Mouse (Mus musculus) gonadal fat pad, adult 2 months (tissue): ENCODE measurements around the gene Zfp143. TPM values are rescaled to one million over a fixed set of nuclear protein-coding genes. Genes with fewer than 3 reads are reported as not detected.
"Not testable (repeated sequence)": the region's sequence is repeated elsewhere in the genome, so short reads cannot be mapped to it uniquely, and the experiment has no call there.

Experiments used
- DNase-seq: peaks from one replicate; pipeline ENCODE4 v3.0.0-alpha.2; 2012; ENCODE audit warnings: low read depth
- polyA plus RNA-seq: library from polyadenylated mRNA; depleted of rRNA; stranded (reverse); fragments of >200 nt; gene quantifications from 2 replicates; pipeline ENCODE4 v1.2.3, GENCODE M21; 2012

The Zfp143 gene
- polyA plus RNA-seq, 1 experiment = 11.8 TPM

DNA sequence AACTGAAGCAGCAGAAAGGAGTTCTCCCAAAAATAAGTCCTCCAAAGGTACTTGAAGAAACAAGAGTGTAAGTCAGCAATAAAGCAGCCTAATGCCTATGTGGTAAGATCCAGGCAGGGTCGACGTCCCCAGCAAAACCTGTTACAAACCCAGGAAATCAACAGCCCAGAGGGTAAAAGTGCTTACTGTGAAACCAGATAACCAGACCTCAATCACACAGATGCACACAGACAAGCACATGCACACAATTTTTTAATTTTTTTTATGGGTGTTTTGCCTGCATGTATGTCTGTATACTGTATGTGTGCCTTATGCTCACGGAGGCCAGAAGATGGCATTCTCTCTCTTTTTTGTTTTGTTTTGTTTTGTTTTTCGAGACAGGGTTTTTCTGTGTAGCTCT, 35.3 kb downstream of the Zfp143 start:
- no peak for DNase-seq

DNA sequence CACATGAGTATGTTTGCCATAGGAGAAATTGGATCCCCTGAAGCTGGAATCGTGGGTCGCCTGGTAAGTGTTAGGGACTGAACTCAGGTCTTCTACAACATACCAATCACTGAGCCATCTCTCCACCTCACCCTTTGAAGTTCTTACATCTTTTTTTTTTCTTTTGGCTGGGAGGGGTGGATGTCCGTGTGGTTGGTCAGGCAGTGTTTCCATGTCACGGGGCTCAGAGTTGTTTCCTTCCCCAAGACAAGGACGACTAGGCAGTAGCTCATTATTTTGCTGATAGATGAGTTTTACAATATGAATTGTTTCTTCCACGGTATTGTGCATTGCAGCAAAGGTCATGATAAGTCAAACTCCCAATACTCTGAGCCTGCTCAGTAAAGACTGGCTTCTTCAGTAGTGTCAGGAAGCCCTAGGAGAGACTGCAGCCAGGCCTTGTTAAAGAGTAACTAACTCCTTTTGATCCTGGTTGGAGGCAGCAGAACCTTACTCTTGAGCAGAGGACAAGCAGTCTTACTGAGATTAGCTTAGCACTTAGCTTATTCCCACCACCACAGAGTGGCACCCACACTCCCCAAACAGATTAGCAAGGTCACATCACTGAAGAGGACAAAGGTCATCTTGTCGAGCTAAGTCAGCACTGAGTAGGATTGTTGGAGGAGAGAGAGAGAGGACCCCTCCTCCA, 36.2 kb downstream of the Zfp143 start:
- no peak for DNase-seq

DNA sequence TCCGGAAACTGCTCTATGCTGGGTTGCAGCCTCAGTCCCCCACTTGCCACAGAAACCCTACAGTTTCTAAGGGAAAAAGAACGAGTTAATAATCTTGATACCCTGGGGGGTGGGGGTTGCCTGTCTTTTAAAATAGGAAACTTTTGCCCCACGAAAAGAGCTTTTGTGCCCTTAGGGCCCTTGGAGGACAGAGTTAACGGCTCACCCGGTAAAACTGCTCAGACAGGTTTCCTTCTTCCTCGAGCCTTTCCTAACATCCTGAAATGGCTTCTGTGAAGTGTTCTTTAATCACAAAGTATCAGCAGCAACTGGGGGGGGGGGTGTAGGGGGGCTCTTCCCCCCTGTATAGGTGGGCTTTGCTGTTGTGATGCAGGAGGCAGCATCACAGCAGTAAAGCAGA, 39.8 kb downstream of the Zfp143 start:
- DNase-seq = no peak

DNA sequence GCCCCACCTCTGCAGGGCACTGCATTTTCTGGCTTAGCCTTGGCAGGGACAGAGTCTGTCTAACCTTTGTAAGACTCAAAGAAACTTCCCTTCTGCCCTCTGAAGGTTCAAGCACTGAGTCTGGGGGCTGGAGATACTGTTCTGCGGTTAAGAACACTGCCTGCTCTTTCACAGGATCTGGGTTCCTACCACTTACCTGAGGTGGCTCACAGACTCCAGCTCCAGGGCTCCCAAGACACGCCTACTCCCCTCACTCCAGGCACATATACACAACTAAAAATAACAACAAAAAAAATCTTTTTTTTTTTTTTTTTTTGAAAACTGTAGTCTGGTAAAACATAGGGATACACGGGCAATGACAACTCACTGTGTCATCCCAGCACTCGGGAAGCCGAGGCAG, 40.2 kb downstream of the Zfp143 start:
- DNase-seq = no peak

DNA sequence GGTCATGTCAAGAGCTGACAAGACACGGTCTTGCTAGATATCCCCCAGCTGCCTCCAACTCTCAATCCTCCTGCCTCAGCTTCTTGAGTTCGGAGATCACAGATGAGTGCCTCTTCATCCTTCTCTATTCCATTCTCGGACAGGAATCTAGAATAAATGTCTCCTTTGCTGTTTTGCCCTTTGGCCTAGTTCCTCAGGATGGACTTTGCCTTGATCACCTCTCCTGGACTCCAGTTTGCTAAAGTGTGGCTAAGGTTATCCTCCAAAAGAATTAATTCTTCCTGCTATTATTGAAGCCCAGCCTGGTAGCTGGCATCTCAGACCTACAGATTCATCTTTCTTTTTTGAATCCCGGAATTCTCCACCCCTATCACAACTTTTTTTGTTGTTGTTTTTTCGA, 44.0 kb downstream of the Zfp143 start:
- no peak for DNase-seq

DNA sequence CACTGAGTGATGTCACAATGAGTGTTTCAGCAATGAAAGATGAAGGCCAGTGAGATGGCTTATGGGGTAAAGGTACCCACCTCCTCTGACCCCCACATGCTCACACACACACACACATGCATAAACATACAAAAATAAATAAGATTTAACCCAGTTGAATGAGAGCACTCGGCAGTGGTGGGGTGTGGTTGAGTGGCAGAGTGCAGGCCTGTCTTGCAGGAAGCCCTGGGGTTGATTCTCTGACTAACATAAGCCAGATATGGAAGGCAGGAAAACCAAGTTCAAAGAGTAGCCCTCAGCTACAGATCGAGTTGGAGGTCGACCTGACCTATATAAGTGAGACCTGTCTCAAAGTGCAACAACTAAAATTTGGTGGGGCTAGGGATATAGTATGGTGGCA, 45.6 kb downstream of the Zfp143 start:
- DNase-seq = no peak

DNA sequence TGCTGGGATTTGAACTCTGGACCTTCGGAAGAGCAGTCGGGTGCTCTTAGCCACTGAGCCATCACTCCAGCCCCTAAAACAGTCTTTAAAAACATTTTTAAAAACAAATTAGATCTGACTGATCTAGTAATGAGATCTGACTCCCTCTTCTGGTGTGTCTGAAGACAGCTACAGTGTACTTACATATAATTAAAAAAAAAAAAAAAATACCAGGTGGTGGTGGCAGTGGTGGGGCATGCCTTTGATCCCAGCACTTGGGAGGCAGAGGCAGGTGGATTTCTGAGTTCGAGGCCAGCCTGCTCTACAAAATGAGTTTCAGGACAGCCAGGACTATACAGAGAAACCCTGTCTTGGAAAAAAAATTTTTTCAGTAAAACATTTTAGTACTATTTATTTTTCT, 47.5 kb downstream of the Zfp143 start:
- not testable (repeated sequence) for DNase-seq

DNA sequence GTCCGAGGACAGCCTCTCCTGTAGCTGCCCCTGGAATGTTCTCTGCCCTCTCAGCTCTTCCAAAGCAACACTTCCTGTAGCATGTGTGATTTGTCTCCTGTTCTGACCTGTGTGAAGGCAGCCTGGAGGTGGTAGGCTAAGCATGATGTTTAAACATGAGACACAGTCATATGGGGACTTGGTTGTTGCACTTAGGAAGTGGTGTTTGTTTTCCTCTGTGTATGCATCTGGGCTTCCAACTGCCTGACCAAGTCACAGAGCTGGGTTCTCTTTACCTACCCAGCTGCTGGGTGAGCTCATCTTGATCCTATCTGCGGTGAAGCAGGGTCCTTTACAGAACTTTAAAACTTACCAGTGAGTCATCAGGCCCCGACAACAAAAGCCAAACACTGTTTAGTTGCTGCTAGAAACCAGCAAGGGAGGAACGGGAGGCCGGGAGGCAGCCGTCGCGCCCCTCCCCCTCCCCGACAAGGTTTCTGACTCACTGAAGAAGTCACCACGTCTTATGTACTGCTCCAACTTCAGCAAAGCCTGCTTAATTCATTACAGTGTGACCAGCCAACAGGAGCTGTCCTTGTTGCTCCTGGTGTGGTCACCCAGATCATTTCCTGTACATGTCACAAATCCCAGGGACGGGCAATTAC, 48.1 kb downstream of the Zfp143 start:
- DNase-seq = no peak

DNA sequence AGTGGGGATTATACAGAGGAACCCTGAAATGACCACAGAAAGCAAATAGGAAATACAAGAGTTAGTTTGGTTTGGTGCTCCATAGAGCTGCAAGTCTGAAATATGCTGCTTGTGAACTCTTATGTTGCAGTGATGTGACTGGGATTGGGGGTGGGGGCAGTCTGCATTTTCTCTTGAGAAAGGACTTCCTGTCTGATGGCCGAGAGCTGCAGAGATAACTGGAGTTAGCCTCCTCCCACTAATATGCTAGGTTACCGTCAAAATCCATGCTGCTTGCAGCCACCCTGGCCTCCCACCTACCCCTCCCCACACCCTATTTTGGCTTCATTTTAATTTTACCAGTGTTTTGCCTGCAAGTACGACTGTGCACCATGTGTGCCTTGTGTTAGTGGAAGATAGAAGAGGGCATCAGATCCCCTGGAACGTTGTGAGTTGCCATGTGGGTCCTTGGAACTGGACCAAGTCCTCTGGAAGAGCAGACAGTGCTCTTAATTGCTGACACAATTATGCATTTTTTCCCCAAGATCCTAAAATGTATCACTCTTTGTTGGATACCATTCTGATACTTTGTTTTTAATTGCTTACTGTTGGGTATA, 49.1 kb downstream of the Zfp143 start:
- no peak for DNase-seq

DNA sequence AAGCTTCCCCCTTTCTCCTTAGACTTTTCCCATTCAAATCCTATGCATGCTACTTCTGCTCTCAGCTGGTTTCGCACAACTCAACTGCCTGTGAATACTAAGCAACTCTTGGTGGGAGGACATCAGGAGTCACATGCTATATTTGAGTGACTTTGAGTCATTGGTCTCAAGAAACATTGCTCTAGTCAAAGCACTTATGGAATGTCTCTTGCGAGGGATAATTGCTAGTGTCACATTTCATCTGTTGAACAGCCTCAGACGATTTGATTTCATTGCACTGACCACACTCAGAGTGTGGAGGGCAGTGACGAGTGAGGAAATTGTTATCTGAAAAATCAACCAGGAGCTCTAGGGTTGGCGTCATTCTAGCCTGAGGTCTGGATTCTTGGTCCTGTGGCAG, 53.7 kb downstream of the Zfp143 start:
- DNase-seq = no peak

DNA sequence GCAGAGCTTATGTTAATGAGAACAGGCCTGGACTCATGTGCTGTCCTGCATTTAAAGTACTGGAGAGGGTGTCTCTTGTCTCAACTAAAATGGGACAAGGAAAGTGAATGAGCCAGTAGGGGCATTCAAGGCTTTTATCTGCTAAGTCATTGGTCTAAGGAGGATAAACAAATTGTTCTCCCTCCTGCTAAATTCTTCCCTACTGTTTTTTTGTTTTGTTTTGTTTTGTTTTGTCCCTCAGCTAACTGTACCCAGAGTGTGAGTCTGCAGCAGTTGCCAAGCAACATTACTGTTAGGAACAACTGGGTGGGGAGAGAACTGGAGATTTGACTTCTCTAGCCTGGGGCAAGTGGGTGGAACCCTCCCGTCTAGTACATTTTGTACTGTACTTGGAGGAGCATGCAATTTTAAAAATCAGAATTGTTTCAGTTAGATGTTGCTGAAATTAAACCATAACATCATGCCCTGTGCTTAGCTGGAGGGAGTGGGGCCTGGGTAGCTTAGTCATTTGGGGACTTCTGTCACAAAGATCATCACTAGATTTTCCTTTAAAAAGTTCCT, 55.8 kb downstream of the Zfp143 start:
- DNase-seq = no peak

DNA sequence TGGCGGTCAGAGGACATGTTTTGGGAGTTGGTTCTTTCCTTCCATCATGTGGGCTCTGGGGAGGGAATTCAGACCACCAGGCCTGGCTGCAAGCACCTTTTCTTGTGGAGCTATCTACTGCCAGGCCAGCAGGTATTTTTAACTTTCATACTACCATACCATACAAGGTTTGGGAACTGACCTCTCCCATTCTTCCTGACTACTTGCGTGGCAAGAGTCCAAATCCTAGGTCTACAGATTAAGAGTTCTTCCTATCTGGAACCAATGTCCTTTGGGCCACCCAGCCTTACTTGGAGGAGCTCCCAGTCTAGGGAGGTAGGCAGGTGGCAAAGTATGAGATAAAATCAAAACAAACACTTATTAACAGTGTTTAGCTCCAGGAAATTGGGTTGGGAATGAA, 57.4 kb downstream of the Zfp143 start:
- DNase-seq = no peak

DNA sequence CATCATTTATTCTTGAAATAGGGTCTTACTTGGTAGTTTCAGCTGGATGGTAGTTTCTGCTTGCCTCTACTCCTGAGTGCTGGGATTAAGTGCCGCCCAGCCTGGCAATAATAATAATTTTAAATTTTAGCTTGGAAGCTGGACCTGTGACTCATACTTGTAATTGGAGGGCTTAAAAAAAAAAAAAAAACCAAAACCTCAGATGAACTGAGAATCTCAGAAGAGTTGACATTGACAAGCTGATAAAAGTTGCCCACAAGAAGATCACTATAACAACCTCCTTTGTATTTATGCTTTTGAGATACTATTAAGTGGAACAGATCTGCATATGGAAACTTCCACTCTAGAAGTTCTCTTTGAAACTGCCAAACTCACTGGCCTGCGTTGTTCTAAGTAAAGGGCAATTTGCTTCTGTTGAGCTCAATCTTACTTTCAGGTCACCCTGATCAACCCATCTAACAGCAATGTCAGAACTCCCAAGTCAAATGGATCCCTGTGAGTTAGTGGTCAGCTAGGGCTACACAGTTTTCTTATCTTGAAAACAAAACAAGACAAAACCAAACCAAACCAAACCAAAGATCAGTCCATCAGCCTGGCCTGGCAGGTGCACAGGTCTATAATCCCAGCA, 59.3 kb downstream of the Zfp143 start:
- no peak for DNase-seq

DNA sequence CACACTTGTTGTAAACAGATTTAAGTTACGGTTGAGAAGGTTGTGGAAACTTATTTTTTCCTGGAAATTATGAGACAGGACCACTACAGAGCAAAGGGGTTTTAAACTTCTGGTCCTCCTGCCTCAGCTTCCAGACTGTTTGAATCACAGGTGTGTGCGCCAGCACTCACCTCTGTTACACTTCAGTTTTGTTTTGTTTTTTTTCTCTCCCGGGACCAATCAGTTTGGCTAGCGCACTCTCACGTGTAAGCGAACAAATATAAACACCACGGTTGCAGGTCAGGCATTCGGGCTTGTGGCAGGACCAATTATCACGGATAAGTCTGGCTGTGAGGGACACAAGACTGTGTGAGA, 60.1 kb downstream of the Zfp143 start:
- DNase-seq = no peak

DNA sequence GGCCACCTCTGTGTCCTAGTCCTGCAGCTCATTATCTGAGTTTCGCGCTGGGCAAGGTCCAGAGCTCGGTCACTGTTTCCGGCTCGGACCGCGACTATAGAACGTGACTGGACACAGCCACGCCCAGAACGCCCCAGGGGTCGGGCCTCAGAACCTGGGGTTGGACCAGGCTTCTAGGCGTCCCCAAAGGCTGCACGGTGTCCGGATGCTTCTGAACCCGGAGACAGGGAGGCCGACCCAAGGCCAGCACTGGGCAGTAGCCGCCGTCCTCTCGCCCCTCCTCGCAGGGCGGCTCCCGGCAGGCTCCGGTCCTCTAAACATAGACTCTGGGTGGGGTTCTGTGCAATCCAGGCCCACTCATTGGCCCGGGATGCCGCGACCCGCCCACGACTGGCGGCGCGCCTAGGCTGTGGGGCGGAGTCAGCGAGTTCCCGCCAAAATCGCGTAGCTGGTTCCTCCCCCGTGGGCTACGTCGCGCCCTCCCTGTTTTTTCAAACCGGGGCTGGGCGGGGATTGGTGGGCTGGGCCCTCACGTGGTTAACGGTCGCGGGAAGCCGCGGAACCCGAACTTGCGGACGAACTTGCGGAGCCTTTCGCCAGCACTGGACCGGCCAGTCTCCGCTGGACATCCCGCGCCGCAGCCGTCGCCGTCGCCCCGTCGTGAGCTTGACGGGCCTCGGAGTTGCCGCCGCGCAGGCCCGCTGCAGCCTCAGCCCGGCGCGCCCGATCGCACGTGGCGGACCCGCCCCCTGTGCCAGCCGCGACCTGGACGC, 60.7 kb downstream of the Zfp143 start, which contains the start of gene Wee1:
Wee1 (plus strand) TSS at position 531 of the 773 bp plus-strand sequence.
- DNase-seq = no peak

DNA sequence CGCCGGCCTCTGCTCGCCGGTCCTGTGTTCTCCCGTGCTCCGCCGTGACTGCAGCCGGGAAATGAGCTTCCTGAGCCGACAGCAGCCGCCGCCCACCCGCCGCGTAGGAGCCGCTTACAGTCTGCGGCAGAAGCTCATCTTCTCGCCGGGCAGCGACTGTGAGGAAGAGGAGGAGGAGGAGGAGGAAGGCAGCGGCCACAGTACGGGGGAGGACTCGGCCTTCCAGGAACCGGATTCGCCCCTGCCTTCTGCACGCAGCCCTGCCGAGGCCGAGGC, 61.2 kb downstream of the Zfp143 start:
- no peak for DNase-seq

DNA sequence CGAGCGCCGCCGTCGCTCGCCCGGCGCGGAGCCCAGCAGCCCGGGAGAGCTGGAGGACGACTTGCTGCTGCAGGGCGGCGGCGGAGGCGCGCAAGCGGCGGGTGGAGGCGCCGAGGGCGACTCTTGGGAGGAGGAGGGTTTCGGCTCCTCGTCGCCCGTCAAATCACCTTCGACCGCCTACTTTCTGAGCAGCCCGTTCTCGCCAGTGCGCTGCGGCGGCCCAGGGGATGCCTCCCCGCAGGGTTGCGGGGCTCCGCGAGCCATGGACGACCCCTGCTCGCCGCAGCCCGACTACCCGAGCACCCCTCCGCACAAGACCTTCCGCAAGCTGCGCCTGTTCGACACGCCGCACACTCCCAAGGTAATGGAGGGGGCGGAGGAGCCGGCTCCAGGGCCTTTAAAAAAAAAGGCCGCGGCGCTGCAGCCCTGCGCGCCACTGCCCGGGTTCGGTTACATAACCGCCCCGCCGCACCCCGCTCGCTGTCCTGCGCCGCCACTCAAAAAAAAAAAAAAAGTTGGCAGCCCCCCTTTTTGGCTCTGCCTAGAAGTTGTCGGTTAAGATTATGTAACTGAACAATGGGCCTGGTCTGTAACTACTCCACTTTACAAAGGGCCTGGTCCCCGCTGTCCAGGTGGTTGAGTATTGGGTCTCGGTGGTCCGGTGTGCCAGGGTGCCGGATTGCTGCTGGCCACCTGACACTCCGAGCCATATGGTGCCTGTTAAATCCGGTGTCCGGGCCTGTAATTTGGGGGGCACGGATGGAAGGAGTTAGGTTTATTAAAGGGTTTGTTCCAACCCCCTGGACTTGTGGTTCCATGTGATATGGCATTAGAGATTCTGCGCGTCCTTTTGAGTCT, 61.8 kb downstream of the Zfp143 start:
- no peak for DNase-seq

DNA sequence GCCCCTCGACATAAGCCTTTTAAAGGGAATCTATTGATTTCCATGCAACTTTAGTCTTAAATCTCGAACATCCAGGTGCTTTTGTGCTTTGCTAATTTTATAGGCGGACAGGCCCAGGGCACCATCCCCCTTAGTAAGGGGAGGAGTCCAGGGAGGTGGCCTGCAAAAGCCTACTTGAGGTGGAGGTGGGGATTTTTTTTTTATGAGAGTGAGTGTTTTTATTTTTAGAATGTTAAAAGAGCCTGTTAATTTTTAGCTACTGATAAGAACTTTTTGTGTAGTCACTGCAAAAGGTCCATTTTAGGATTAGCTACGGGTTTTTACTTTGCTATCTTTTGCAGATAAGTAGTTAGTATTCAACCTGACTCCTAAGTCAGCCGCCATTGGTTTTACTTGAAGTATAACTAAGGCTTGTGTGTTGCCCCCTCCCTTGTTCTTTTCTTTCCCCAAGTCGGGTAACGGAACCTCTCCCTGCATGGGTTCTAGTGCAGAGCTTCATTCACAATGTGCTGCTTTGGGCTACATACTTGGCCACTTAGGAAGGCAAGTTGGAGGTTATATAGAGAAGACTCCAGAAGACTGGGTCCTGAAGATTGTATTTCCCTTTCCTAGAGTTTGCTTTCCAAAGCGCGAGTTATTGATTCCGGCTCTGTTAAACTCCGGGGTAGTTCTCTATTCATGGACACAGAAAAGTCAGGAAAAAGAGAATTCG, 63.0 kb downstream of the Zfp143 start:
- no peak for DNase-seq

DNA sequence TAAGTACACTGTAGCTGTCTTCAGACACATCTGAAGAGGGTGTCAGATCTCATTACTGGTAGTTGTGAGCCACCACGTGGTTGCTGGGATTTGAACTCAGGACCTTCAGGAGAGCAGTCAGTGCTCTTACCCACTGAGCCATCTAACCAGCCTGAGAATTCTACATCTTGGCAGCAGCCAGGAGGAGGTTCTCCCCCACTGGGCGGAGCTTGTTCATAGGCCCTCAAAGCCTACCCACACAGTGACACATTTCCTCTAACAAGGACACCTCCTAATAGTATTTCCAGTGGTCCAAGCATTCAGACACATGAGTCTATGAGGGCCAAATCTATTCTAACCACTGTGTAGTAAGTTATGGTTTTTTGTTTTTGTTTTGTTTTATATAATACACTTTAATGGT, 67.5 kb downstream of the Zfp143 start:
- DNase-seq = no peak

DNA sequence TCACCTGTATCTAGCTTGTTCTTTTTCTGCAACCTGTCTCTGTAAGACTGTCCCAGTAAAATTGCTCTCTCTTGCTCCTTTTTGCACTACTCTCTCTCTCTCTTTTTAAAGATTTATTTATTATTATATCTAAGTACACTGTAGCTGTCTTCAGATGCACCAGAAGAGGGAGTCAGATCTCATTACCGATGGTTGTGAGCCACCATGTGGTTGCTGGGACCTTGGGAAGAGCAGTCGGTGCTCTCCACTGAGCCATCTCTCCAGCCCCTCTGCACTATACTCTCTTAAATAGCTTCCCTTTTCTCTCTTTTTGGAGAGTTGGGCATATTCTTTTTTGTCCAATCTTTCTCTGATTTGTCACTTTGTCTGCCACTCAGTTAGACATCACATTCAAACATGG, 71.3 kb downstream of the Zfp143 start:
- DNase-seq = not testable (repeated sequence)

DNA sequence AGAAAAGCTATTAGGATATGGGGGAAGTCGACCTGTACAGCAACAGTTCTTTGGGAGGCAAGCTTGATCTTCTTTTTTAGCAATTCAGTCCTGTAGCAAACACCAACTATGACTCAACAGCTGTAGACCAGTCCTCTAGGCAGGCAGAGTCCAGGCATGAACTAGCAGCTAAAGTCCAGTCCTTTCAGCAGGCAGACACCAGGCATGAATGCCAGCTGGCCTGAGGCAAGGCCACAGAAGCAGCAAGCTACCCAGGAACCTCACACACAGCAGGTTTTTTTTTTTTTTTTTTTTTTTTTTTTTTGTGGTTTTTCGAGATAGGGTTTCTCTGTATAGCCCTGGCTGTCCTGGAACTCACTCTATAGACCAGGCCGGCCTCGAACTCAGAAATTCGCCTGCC, 73.0 kb downstream of the Zfp143 start:
- no peak for DNase-seq
